ENCODE assay signal across 10 mouse cellular contexts in genomic region chr17:70979345-70980223, GRCm38 (mm10). TPM values are rescaled to one million over a fixed set of nuclear protein-coding genes. Genes with fewer than 3 reads are reported as not detected.
DNase-seq lines count a peak whose midpoint lies in the region; ATAC-seq and TF ChIP-seq lines count a peak whose summit lies in the region.
"Had no signal": no experiment of that assay in that cellular context is flagged by ENCODE, and none has a peak within 500 bp of the region (broad histone marks: within the 10 kb centered on the region; RNA-seq: fewer than 3 reads in every experiment).

No protein-coding gene starts in this region.

- 70% methylated on average over 20 of the region's 20 CpGs for WGBS in heart, embryonic 16.5 days

- peak; percentile 86 for ATAC-seq in heart, embryonic 16.5 days (replicated peaks; ENCODE audit: extremely low read depth, insufficient read depth, low FRiP score)

- peaks cover 11% of the 10 kb centered on the region for H3K36me3 ChIP-seq in heart, embryonic 16.5 days (ENCODE audit: control insufficient read depth, insufficient read depth)

- H3K9me3 ChIP-seq in heart, embryonic 16.5 days (replicated peaks; ENCODE audit: control insufficient read depth, low read length), result no peaks in the 10 kb centered on the region

- no peak overlapping the region for H3K4me3 ChIP-seq in left cerebral cortex, adult 2 months
- H3K4me3 ChIP-seq in heart, embryonic 16.5 days (ENCODE audit: low read length), result no peak overlapping the region; the same call in 1 of the 2 replicates
- H3K4me3 ChIP-seq: erythroblast, embryonic 14.5 days had no signal

- H3K4me1 ChIP-seq in heart, embryonic 16.5 days (ENCODE audit: control insufficient read depth, insufficient read depth, low read length), result peaks cover 8% of the 10 kb centered on the region

- no peak for DNase-seq in left cerebral cortex, adult 2 months (ENCODE audit: extremely low spot score in 1 of 2, low spot score in 2 of 2)
- no peak for DNase-seq in left cerebral cortex, postnatal 36 days (ENCODE audit: low spot score in 2 of 2)
- peak; percentile 47 for DNase-seq in NIH3T3 (ENCODE audit: low read depth)
- peak; percentile 52 to 59 for DNase-seq in lung, postnatal 4 days
- DNase-seq in frontal cortex, postnatal 25 days (ENCODE audit: low spot score in 2 of 2), result no peak
- DNase-seq in left cerebral cortex, postnatal 14 days (ENCODE audit: low spot score in 2 of 2), result no peak
- DNase-seq in urinary bladder, postnatal 36 days (ENCODE audit: low spot score in 2 of 2), result no peak
- DNase-seq: cerebellum, adult 8-10 months had no signal

- H3K9ac ChIP-seq in heart, embryonic 16.5 days (ENCODE audit: low read length), result no peak overlapping the region

- intact Hi-C loops in left cerebral cortex, adult 2 months (cut with DNase I), result no loop called here
- intact Hi-C loops in left cerebral cortex, postnatal 36 days (cut with DNase I), result no loop called here
- intact Hi-C loops in left cerebral cortex, postnatal 14 days (cut with DNase I), result no loop called here

- peak; percentile 46 for TF ChIP-seq CTCF in left cerebral cortex, adult 2 months (IDR thresholded peaks at IDR 0.05)

- peak overlapping the region; percentile 17; the same call in 1 of the 2 replicates for H3K4me2 ChIP-seq in heart, embryonic 16.5 days (ENCODE audit: low read depth, low read length)

- H3K27me3 ChIP-seq in heart, embryonic 16.5 days (ENCODE audit: control insufficient read depth, insufficient read depth, low read length), result peaks cover 34% of the 10 kb centered on the region

- H3K27ac ChIP-seq in left cerebral cortex, adult 2 months, result no peak overlapping the region
- no peak overlapping the region for H3K27ac ChIP-seq in heart, embryonic 16.5 days (ENCODE audit: low read length)

RNA-seq across cellular contexts. Expression of gene Myom1, which starts 22.8 kb away (rescaled TPM):
- 1 to 10 TPM; 1.6 to 2.2 TPM for total RNA-seq in left cerebral cortex, adult 2 months (2021)
- 1 to 10 TPM; 2.3 to 3.7 TPM for total RNA-seq in left cerebral cortex, postnatal 36 days (2021)
- 216 and 224 TPM in 2 replicates for polyA plus RNA-seq in heart, embryonic 16.5 days (2015; fragmentation: Nextera tagmentation; extraction: Ambion mirVana)
- 1 to 10 TPM; 4.6 to 5.5 TPM for total RNA-seq in left cerebral cortex, postnatal 14 days (2021)
- polyA plus RNA-seq: erythroblast, embryonic 14.5 days had no signal

RNA-seq across cellular contexts. Expression of gene Myl12a, which starts 23.1 kb away (rescaled TPM):
- 10 to 100 TPM; 39.0 to 43.4 TPM for total RNA-seq in left cerebral cortex, adult 2 months (2021)
- total RNA-seq in left cerebral cortex, postnatal 36 days (2021), result 10 to 100 TPM; 39.9 to 44.1 TPM
- 666 and 686 TPM in 2 replicates for polyA plus RNA-seq in heart, embryonic 16.5 days (2015; fragmentation: Nextera tagmentation; extraction: Ambion mirVana)
- total RNA-seq in left cerebral cortex, postnatal 14 days (2021), result 10 to 100 TPM; 47.2 to 48.0 TPM

Comparison
In these comparisons a context has a peak if more than half of its experiments do, and no peak if none do; other contexts are left out.
1. DNase-seq: peak in NIH3T3 (single experiment) and lung, postnatal 4 days (2 of 2); none in left cerebral cortex, adult 2 months (0 of 2), left cerebral cortex, postnatal 36 days (0 of 2), frontal cortex, postnatal 25 days (0 of 2), left cerebral cortex, postnatal 14 days (0 of 2) and urinary bladder, postnatal 36 days (0 of 2).